7 mouse cellular contexts compared by ENCODE assay signal in the genomic region with DNA sequence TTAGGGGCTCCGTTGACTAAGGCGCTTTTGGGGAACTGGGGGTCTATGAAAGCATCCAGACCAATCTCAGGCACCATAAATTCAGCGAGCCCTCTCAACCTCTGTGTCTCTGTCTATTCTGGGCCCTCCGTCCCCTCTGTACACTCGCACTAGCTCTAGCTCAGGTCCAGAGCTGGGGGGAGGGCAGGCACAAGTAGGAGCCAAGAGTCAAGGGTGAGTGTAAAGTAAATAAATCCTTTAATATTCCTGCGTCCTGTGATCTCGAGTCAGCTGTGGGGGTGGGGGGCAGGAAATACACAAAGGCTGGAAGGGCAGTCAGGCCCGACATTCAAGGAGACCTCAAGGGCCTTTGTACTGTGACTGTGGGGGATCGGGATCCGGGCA. TPM values are rescaled to one million over a fixed set of nuclear protein-coding genes. Genes with fewer than 3 reads are reported as not detected.
DNase-seq lines count a peak whose midpoint lies in the region; ATAC-seq and TF ChIP-seq lines count a peak whose summit lies in the region.

No protein-coding gene starts in this region.

- H3K4me2 ChIP-seq in hindbrain, embryonic 16.5 days (ENCODE audit: low read length) = peak overlapping the region; percentile 92
- peak overlapping the region; percentile 87 for H3K4me2 ChIP-seq in lung, embryonic 16.5 days (ENCODE audit: low read depth, low read length)

- no peak overlapping the region for H3K27ac ChIP-seq in ES-E14 (ENCODE audit: insufficient read depth, low read depth, low read length, poor library complexity, severe bottlenecking)
- peak overlapping the region; percentile 75 for H3K27ac ChIP-seq in hindbrain, embryonic 16.5 days (ENCODE audit: low read depth, low read length)
- no peak overlapping the region for H3K27ac ChIP-seq in lung, embryonic 16.5 days (ENCODE audit: low read length)

- peak overlapping the region; percentile 27; the same call in 1 of the 2 replicates for H3K9ac ChIP-seq in ES-E14 (ENCODE audit: insufficient read depth, low read depth, low read length, poor library complexity, severe bottlenecking)
- peak overlapping the region; percentile 67 for H3K9ac ChIP-seq in hindbrain, embryonic 16.5 days (ENCODE audit: low read depth, low read length)
- peak overlapping the region; percentile 55 for H3K9ac ChIP-seq in lung, embryonic 16.5 days (ENCODE audit: low read length)

- in situ Hi-C loops in ES-E14 (cut with MboI; ENCODE audit: low sequenced_read_pairs in 2 of 2, unreplicated experiment in 2 of 2) = loop anchor here in 1 of 2 experiments (25.0 kb wide), 1 partner anchor 632 kb away; a partner anchor contains a TSS

- H3K27me3 ChIP-seq in hindbrain, embryonic 16.5 days (replicated peaks; ENCODE audit: control insufficient read depth, insufficient read depth, low read length) = peaks cover 63% of the 10 kb centered on the region
- peaks cover 65% of the 10 kb centered on the region for H3K27me3 ChIP-seq in lung, embryonic 16.5 days (ENCODE audit: control insufficient read depth, insufficient read depth, low read depth, low read length)

- H3K9me3 ChIP-seq in ES-E14 (ENCODE audit: control insufficient read depth, insufficient read depth, low read depth, low read length) = no peaks in the 10 kb centered on the region
- H3K9me3 ChIP-seq in hindbrain, embryonic 16.5 days (ENCODE audit: control insufficient read depth, low read length) = no peaks in the 10 kb centered on the region; the same call in 1 of the 2 replicates
- H3K9me3 ChIP-seq in lung, embryonic 16.5 days (ENCODE audit: control insufficient read depth, low read length) = no peaks in the 10 kb centered on the region

- WGBS in hindbrain, embryonic 16.5 days = 0% methylated on average over 10 of the region's 10 CpGs
- WGBS in lung, embryonic 16.5 days = 2% methylated on average over 10 of the region's 10 CpGs

- no peak for DNase-seq in ES-E14 (ENCODE audit: low read depth, low spot score)
- DNase-seq in Muller cell, postnatal 12 days (ENCODE audit: inconsistent ontology term) = peak; percentile 29
- DNase-seq in spleen, adult 12 weeks (ENCODE audit: low spot score) = no peak
- no peak for DNase-seq in urinary bladder, postnatal 14 days (ENCODE audit: low spot score)

- H3K4me3 ChIP-seq in ES-E14 (ENCODE audit: insufficient read depth in 1 of 2, low read depth in 1 of 2, low read length in 2 of 2, poor library complexity in 1 of 2, severe bottlenecking in 1 of 2) = peak overlapping the region; percentile 50 to 58
- H3K4me3 ChIP-seq in hindbrain, embryonic 16.5 days (ENCODE audit: low read length) = peak overlapping the region; percentile 56
- H3K4me3 ChIP-seq in lung, embryonic 16.5 days (ENCODE audit: low read length) = peak overlapping the region; percentile 49

- H3K4me1 ChIP-seq in ES-E14 (ENCODE audit: control insufficient read depth in 2 of 2, insufficient read depth in 2 of 2, low read length in 2 of 2, poor library complexity in 1 of 2) = peaks cover 0 to 15% of the 10 kb centered on the region in 2 experiments; a peak in 2 of 4 replicates
- peaks cover 33% of the 10 kb centered on the region for H3K4me1 ChIP-seq in hindbrain, embryonic 16.5 days (ENCODE audit: control insufficient read depth, insufficient read depth, low read depth, low read length)
- H3K4me1 ChIP-seq in lung, embryonic 16.5 days (replicated peaks; ENCODE audit: control insufficient read depth, insufficient read depth, low read length) = peaks cover 27% of the 10 kb centered on the region

- H3K36me3 ChIP-seq in ES-E14 (ENCODE audit: control insufficient read depth, insufficient read depth, low read length, poor library complexity, severe bottlenecking) = no peaks in the 10 kb centered on the region
- no peaks in the 10 kb centered on the region for H3K36me3 ChIP-seq in hindbrain, embryonic 16.5 days (ENCODE audit: control insufficient read depth, insufficient read depth, low read length)
- no peaks in the 10 kb centered on the region for H3K36me3 ChIP-seq in lung, embryonic 16.5 days (ENCODE audit: control insufficient read depth, insufficient read depth, low read length)

- ATAC-seq in hindbrain, embryonic 16.5 days = peak; percentile 53
- peak; percentile 21 for ATAC-seq in lung, embryonic 16.5 days (ENCODE audit: low read depth)
- no peak for ATAC-seq in erythroid progenitor cell, adult 5-6 weeks (replicated peaks; ENCODE audit: low FRiP score, poor library complexity, severe bottlenecking)

TF ChIP-seq in ES-E14, 5 proteins besides CTCF, POLR2A, EP300 and RAD21:
- TF ChIP-seq ZC3H11A (IDR thresholded peaks at IDR 0.05; ENCODE audit: borderline replicate concordance, low read depth, low read length) (no peak), HCFC1 (IDR thresholded peaks at IDR 0.05; ENCODE audit: borderline replicate concordance, insufficient read depth, low read length) (no peak), ZNF384 (IDR thresholded peaks at IDR 0.05; ENCODE audit: low read depth, low read length) (no peak), MAFK (IDR thresholded peaks at IDR 0.05; ENCODE audit: insufficient read depth, low read depth, low read length) (no peak), CHD2 (IDR thresholded peaks at IDR 0.05; ENCODE audit: low read depth, low read length) (no peak)

RNA-seq across cellular contexts. Expression of a gene that starts 0.5 kb away (rescaled TPM):
- 0.21 and 0.45 TPM in 2 replicates for total RNA-seq in ES-E14 (2012; rRNA removed)
- polyA plus RNA-seq in hindbrain, embryonic 16.5 days (2015; fragmentation: Nextera tagmentation; extraction: Ambion mirVana) = 0.80 and 1.2 TPM in 2 replicates
- 0.39 and 0.65 TPM in 2 replicates for polyA plus RNA-seq in lung, embryonic 16.5 days (2015; fragmentation: Nextera tagmentation; extraction: Ambion mirVana)
- total RNA-seq in erythroid progenitor cell, adult 5-6 weeks (2015; ENCODE audit: low replicate concordance) = not detected in 2 replicates
- total RNA-seq in erythroid progenitor cell, adult 5-6 weeks (2017; ENCODE audit: low replicate concordance) = not detected in 2 replicates

RNA-seq across cellular contexts. Expression of a gene that starts 4.6 kb away (rescaled TPM):
- total RNA-seq in ES-E14 (2012; rRNA removed) = 1.2 and 2.3 TPM in 2 replicates
- 2.1 and 2.4 TPM in 2 replicates for polyA plus RNA-seq in hindbrain, embryonic 16.5 days (2015; fragmentation: Nextera tagmentation; extraction: Ambion mirVana)
- polyA plus RNA-seq in lung, embryonic 16.5 days (2015; fragmentation: Nextera tagmentation; extraction: Ambion mirVana) = 4.9 and 6.6 TPM in 2 replicates
- 2.5 TPM in 1 of 2 replicates, not detected in the other for total RNA-seq in erythroid progenitor cell, adult 5-6 weeks (2015; ENCODE audit: low replicate concordance)
- 0.08 TPM in 1 of 2 replicates, not detected in the other for total RNA-seq in erythroid progenitor cell, adult 5-6 weeks (2017; ENCODE audit: low replicate concordance)

RNA-seq across cellular contexts. Expression of a gene that starts 4.7 kb away (rescaled TPM):
- total RNA-seq in ES-E14 (2012; rRNA removed) = 6.2 and 7.6 TPM in 2 replicates
- polyA plus RNA-seq in hindbrain, embryonic 16.5 days (2015; fragmentation: Nextera tagmentation; extraction: Ambion mirVana) = 20.7 and 21.5 TPM in 2 replicates
- 31.5 and 34.2 TPM in 2 replicates for polyA plus RNA-seq in lung, embryonic 16.5 days (2015; fragmentation: Nextera tagmentation; extraction: Ambion mirVana)
- total RNA-seq in erythroid progenitor cell, adult 5-6 weeks (2015; ENCODE audit: low replicate concordance) = 5.8 and 6.7 TPM in 2 replicates
- total RNA-seq in erythroid progenitor cell, adult 5-6 weeks (2017; ENCODE audit: low replicate concordance) = 2.7 TPM in 1 of 2 replicates, not detected in the other

RNA-seq across cellular contexts. Expression of a gene that starts 6.9 kb away (rescaled TPM):
- total RNA-seq in ES-E14 (2012; rRNA removed) = 0.85 and 1.0 TPM in 2 replicates
- 6.2 TPM in 2 replicates for polyA plus RNA-seq in hindbrain, embryonic 16.5 days (2015; fragmentation: Nextera tagmentation; extraction: Ambion mirVana)
- polyA plus RNA-seq in lung, embryonic 16.5 days (2015; fragmentation: Nextera tagmentation; extraction: Ambion mirVana) = 2.0 and 2.1 TPM in 2 replicates
- total RNA-seq in erythroid progenitor cell, adult 5-6 weeks (2015; ENCODE audit: low replicate concordance) = not detected in 2 replicates
- total RNA-seq in erythroid progenitor cell, adult 5-6 weeks (2017; ENCODE audit: low replicate concordance) = not detected in 2 replicates

RNA-seq across cellular contexts. Expression of a gene that starts 14.1 kb away (rescaled TPM):
- 2.5 and 2.8 TPM in 2 replicates for total RNA-seq in ES-E14 (2012; rRNA removed)
- 12.3 and 12.4 TPM in 2 replicates for polyA plus RNA-seq in hindbrain, embryonic 16.5 days (2015; fragmentation: Nextera tagmentation; extraction: Ambion mirVana)
- polyA plus RNA-seq in lung, embryonic 16.5 days (2015; fragmentation: Nextera tagmentation; extraction: Ambion mirVana) = 22.3 and 24.7 TPM in 2 replicates
- total RNA-seq in erythroid progenitor cell, adult 5-6 weeks (2015; ENCODE audit: low replicate concordance) = 1.7 and 2.9 TPM in 2 replicates
- 0.77 TPM in 1 of 2 replicates, not detected in the other for total RNA-seq in erythroid progenitor cell, adult 5-6 weeks (2017; ENCODE audit: low replicate concordance)
